Comparison of ENCODE assay signal across 22 mouse cellular contexts in the genomic region with DNA sequence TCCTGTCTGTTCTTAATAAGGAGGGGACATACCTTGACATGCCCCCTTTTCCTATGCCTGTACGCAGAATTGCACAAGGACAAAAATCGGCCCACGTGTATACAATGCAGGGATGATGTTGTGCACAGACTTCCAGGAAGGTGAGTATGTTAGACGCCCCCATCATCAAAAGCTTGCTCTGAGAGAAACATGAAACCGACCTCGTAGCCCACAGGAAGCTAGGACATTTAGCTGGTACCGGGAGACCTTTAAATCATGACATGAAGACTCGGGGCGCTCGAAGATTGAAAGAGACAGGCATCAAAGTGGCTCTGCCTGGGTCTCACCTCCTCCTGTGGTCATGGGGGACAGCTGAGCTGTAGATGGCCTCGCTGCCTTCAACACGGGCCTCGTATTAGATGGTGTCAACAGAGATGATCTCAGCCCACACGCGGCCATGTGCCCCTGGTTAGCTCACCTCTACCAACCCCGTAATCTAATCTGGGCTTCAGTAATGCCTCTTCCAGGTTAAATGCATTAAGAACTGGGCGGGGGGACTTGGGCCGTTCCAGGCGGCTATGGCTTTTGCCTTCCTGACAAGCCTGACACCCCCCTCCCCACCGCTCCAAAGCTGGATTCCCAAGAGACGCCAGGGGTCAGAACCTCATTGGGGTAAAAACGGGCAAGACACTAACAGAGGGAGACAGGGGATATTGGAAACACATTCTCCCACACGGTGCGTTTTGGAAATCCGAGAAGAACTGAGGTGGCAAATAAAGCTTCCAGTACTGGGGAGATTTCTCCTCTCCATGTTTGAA.
DNase-seq lines count a peak whose midpoint lies in the region; ATAC-seq lines count a peak whose summit lies in the region.
"Had no signal": no experiment of that assay in that cellular context is flagged by ENCODE, and none has a peak within 500 bp of the region (broad histone marks: within the 10 kb centered on the region; RNA-seq: fewer than 3 reads in every experiment).

No protein-coding gene starts in this region.

- peak; percentile 27 for DNase-seq in hindbrain, embryonic 10.5 days (ENCODE audit: low spot score)
- peak; percentile 86 for DNase-seq in embryonic facial prominence, embryonic 10.5 days (ENCODE audit: low spot score)
- DNase-seq in limb, embryonic 11.5 days (ENCODE audit: low spot score), result peak; percentile 59
- DNase-seq in spleen, postnatal 14 days (ENCODE audit: low spot score in 2 of 2), result no peak
- DNase-seq in frontal cortex, postnatal 25 days (ENCODE audit: low spot score in 2 of 2), result no peak
- DNase-seq: adrenal gland, adult 2 months; adrenal gland, postnatal 25 days; cerebellum, adult 2 months; cerebellum, postnatal 10 days; gastrocnemius, postnatal 10 days; heart, adult 2 months had no signal

- no peaks in the 10 kb centered on the region for H3K27me3 ChIP-seq in hindbrain, embryonic 10.5 days (ENCODE audit: insufficient read depth, poor library complexity, severe bottlenecking)
- H3K27me3 ChIP-seq in hindbrain, embryonic 13.5 days, result no peaks in the 10 kb centered on the region
- H3K27me3 ChIP-seq in embryonic facial prominence, embryonic 10.5 days (replicated peaks; ENCODE audit: low read depth, poor library complexity, severe bottlenecking), result peaks cover 10% of the 10 kb centered on the region
- no peaks in the 10 kb centered on the region for H3K27me3 ChIP-seq in embryonic facial prominence, embryonic 13.5 days
- H3K27me3 ChIP-seq in limb, embryonic 11.5 days (ENCODE audit: control insufficient read depth, insufficient read depth, low read length), result no peaks in the 10 kb centered on the region
- H3K27me3 ChIP-seq: heart, embryonic 15.5 days had no signal

- no peak overlapping the region for H3K4me3 ChIP-seq in hindbrain, embryonic 10.5 days
- H3K4me3 ChIP-seq in hindbrain, embryonic 13.5 days, result no peak overlapping the region
- no peak overlapping the region for H3K4me3 ChIP-seq in embryonic facial prominence, embryonic 10.5 days
- no peak overlapping the region for H3K4me3 ChIP-seq in embryonic facial prominence, embryonic 13.5 days
- no peak overlapping the region for H3K4me3 ChIP-seq in limb, embryonic 11.5 days (ENCODE audit: low read depth, low read length)
- H3K4me3 ChIP-seq: embryonic facial prominence, embryonic 15.5 days; erythroblast, embryonic 14.5 days; forebrain, embryonic 10.5 days; heart, adult 2 months; heart, embryonic 15.5 days had no signal

- peaks cover 7% of the 10 kb centered on the region; the same call in 1 of the 2 replicates for H3K9me3 ChIP-seq in hindbrain, embryonic 10.5 days
- no peaks in the 10 kb centered on the region for H3K9me3 ChIP-seq in hindbrain, embryonic 13.5 days
- H3K9me3 ChIP-seq in embryonic facial prominence, embryonic 10.5 days, result peaks cover 8% of the 10 kb centered on the region; the same call in 1 of the 2 replicates
- H3K9me3 ChIP-seq in embryonic facial prominence, embryonic 13.5 days, result no peaks in the 10 kb centered on the region; the same call in 1 of the 2 replicates
- no peaks in the 10 kb centered on the region; the same call in 1 of the 2 replicates for H3K9me3 ChIP-seq in limb, embryonic 11.5 days (ENCODE audit: control insufficient read depth, low read length)
- H3K9me3 ChIP-seq: embryonic facial prominence, embryonic 15.5 days; heart, embryonic 15.5 days had no signal

- no peaks in the 10 kb centered on the region for H3K36me3 ChIP-seq in hindbrain, embryonic 10.5 days
- H3K36me3 ChIP-seq in hindbrain, embryonic 13.5 days, result no peaks in the 10 kb centered on the region
- no peaks in the 10 kb centered on the region for H3K36me3 ChIP-seq in embryonic facial prominence, embryonic 10.5 days (replicated peaks)
- no peaks in the 10 kb centered on the region for H3K36me3 ChIP-seq in embryonic facial prominence, embryonic 13.5 days
- H3K36me3 ChIP-seq in limb, embryonic 11.5 days (ENCODE audit: control insufficient read depth, insufficient read depth, low read length), result no peaks in the 10 kb centered on the region
- H3K36me3 ChIP-seq: embryonic facial prominence, embryonic 15.5 days; forebrain, embryonic 10.5 days; heart, embryonic 15.5 days had no signal

- no peak overlapping the region for H3K9ac ChIP-seq in hindbrain, embryonic 13.5 days
- H3K9ac ChIP-seq in embryonic facial prominence, embryonic 13.5 days, result no peak overlapping the region
- no peak overlapping the region for H3K9ac ChIP-seq in limb, embryonic 11.5 days (ENCODE audit: low read length)
- H3K9ac ChIP-seq: embryonic facial prominence, embryonic 15.5 days; heart, embryonic 15.5 days had no signal

- H3K4me1 ChIP-seq in hindbrain, embryonic 10.5 days (replicated peaks), result no peaks in the 10 kb centered on the region
- no peaks in the 10 kb centered on the region for H3K4me1 ChIP-seq in hindbrain, embryonic 13.5 days (replicated peaks)
- peaks cover 17% of the 10 kb centered on the region for H3K4me1 ChIP-seq in embryonic facial prominence, embryonic 10.5 days
- H3K4me1 ChIP-seq in embryonic facial prominence, embryonic 13.5 days, result peaks cover 7% of the 10 kb centered on the region
- H3K4me1 ChIP-seq in limb, embryonic 11.5 days (ENCODE audit: control insufficient read depth, insufficient read depth, low read length), result peaks cover 6% of the 10 kb centered on the region
- H3K4me1 ChIP-seq: heart, embryonic 15.5 days had no signal

- 82% methylated on average over 25 of the region's 25 CpGs for WGBS in hindbrain, embryonic 10.5 days
- 84% methylated on average over 25 of the region's 25 CpGs for WGBS in hindbrain, embryonic 13.5 days
- 53% methylated on average over 25 of the region's 25 CpGs for WGBS in embryonic facial prominence, embryonic 10.5 days
- WGBS in embryonic facial prominence, embryonic 13.5 days, result 28% methylated on average over 25 of the region's 25 CpGs
- WGBS in limb, embryonic 11.5 days, result 56% methylated on average over 25 of the region's 25 CpGs

- no peak for ATAC-seq in hindbrain, embryonic 13.5 days (ENCODE audit: low FRiP score)
- no peak for ATAC-seq in embryonic facial prominence, embryonic 13.5 days (ENCODE audit: insufficient number of reproducible peaks, insufficient read depth, low FRiP score, low TSS enrichment, low read depth)
- no peak for ATAC-seq in limb, embryonic 11.5 days (ENCODE audit: insufficient number of reproducible peaks, low FRiP score, low TSS enrichment, low read depth)
- ATAC-seq: forebrain, embryonic 14.5 days; hindbrain, embryonic 16.5 days; inflammation-experienced regulatory T-cells, adult 6 months; intestine, postnatal 0 days had no signal

- no peak overlapping the region for H3K4me2 ChIP-seq in hindbrain, embryonic 13.5 days
- peak overlapping the region; percentile 7; the same call in 1 of the 2 replicates for H3K4me2 ChIP-seq in embryonic facial prominence, embryonic 13.5 days
- H3K4me2 ChIP-seq in limb, embryonic 11.5 days (ENCODE audit: low read depth, severe bottlenecking), result no peak overlapping the region
- H3K4me2 ChIP-seq: embryonic facial prominence, embryonic 15.5 days; heart, embryonic 11.5 days; heart, embryonic 15.5 days had no signal

- H3K27ac ChIP-seq in hindbrain, embryonic 10.5 days, result no peak overlapping the region
- no peak overlapping the region for H3K27ac ChIP-seq in hindbrain, embryonic 13.5 days
- H3K27ac ChIP-seq in embryonic facial prominence, embryonic 10.5 days (replicated peaks), result peak overlapping the region; percentile 31; the same call in 1 of the 2 replicates
- no peak overlapping the region for H3K27ac ChIP-seq in embryonic facial prominence, embryonic 13.5 days
- no peak overlapping the region for H3K27ac ChIP-seq in limb, embryonic 11.5 days (replicated peaks; ENCODE audit: low read depth, low read length)
- H3K27ac ChIP-seq: embryonic facial prominence, embryonic 15.5 days; forebrain, embryonic 10.5 days; heart, adult 2 months; heart, embryonic 15.5 days had no signal

Comparison
In these comparisons a context has a peak if more than half of its experiments do, and no peak if none do; other contexts are left out.
1. DNase-seq: peak in hindbrain, embryonic 10.5 days (single experiment), embryonic facial prominence, embryonic 10.5 days (single experiment) and limb, embryonic 11.5 days (single experiment); none in spleen, postnatal 14 days (0 of 2) and frontal cortex, postnatal 25 days (0 of 2).